ENCODE assay signal across 26 mouse cellular contexts in genomic region chr15:90987714-90988250, GRCm38 (mm10).
DNase-seq lines count a peak whose midpoint lies in the region; ATAC-seq and TF ChIP-seq lines count a peak whose summit lies in the region.
"Had no signal": no experiment of that assay in that cellular context is flagged by ENCODE, and none has a peak within 500 bp of the region (broad histone marks: within the 10 kb centered on the region; RNA-seq: fewer than 3 reads in every experiment).

No protein-coding gene starts in this region.

- H3K9ac ChIP-seq in forebrain, postnatal 0 days, result no peak overlapping the region
- no peak overlapping the region for H3K9ac ChIP-seq in forebrain, embryonic 11.5 days (ENCODE audit: low read length)
- H3K9ac ChIP-seq: embryonic facial prominence, embryonic 12.5 days; embryonic facial prominence, embryonic 15.5 days; forebrain, embryonic 13.5 days; heart, embryonic 12.5 days; heart, embryonic 15.5 days; hindbrain, embryonic 13.5 days; intestine, embryonic 15.5 days had no signal

- H3K4me3 ChIP-seq in forebrain, postnatal 0 days (ENCODE audit: low read depth, low read length), result no peak overlapping the region
- H3K4me3 ChIP-seq in forebrain, embryonic 11.5 days (ENCODE audit: low read depth, low read length), result no peak overlapping the region
- no peak overlapping the region for H3K4me3 ChIP-seq in layer of hippocampus, adult 2 months
- H3K4me3 ChIP-seq: embryonic facial prominence, embryonic 12.5 days; embryonic facial prominence, embryonic 15.5 days; forebrain, embryonic 13.5 days; heart, embryonic 12.5 days; heart, embryonic 15.5 days; hindbrain, embryonic 10.5 days; hindbrain, embryonic 13.5 days; intestine, embryonic 15.5 days had no signal

- DNase-seq in forebrain, postnatal 0 days, result no peak
- no peak for DNase-seq in forebrain, embryonic 11.5 days (ENCODE audit: low spot score)
- peak; percentile 10 to 23 for DNase-seq in layer of hippocampus, adult 2 months (ENCODE audit: low spot score in 2 of 2)
- DNase-seq in layer of hippocampus, adult 11-12 months (ENCODE audit: low spot score), result no peak
- DNase-seq in brain, adult 2 months (ENCODE audit: low read depth, low spot score), result peak; percentile 74
- no peak for DNase-seq in lung, postnatal 10 days
- DNase-seq: adrenal gland, adult 8-10 months; adrenal gland, postnatal 25 days; cerebellum, adult 18-20 months; cerebellum, adult 9-10 months; cerebellum, postnatal 14 days; gastrocnemius, postnatal 10 days; gastrocnemius, postnatal 36 days; heart, postnatal 10 days; heart, postnatal 36 days had no signal

- H3K36me3 ChIP-seq in forebrain, postnatal 0 days (ENCODE audit: insufficient read depth), result peaks cover 33% of the 10 kb centered on the region
- no peaks in the 10 kb centered on the region; the same call in 1 of the 2 replicates for H3K36me3 ChIP-seq in forebrain, embryonic 11.5 days (ENCODE audit: control insufficient read depth, insufficient read depth, low read length)
- H3K36me3 ChIP-seq: embryonic facial prominence, embryonic 12.5 days; embryonic facial prominence, embryonic 15.5 days; heart, embryonic 15.5 days; intestine, embryonic 15.5 days had no signal

- H3K4me2 ChIP-seq in forebrain, postnatal 0 days (ENCODE audit: low read depth), result no peak overlapping the region
- no peak overlapping the region for H3K4me2 ChIP-seq in forebrain, embryonic 11.5 days (ENCODE audit: low read depth, low read length, severe bottlenecking)
- H3K4me2 ChIP-seq: embryonic facial prominence, embryonic 12.5 days; embryonic facial prominence, embryonic 15.5 days; forebrain, embryonic 13.5 days; heart, embryonic 12.5 days; heart, embryonic 15.5 days; hindbrain, embryonic 13.5 days; intestine, embryonic 15.5 days had no signal

- H3K9me3 ChIP-seq in forebrain, postnatal 0 days (ENCODE audit: low read length), result no peaks in the 10 kb centered on the region
- no peaks in the 10 kb centered on the region for H3K9me3 ChIP-seq in forebrain, embryonic 11.5 days (ENCODE audit: control insufficient read depth, low read length)
- H3K9me3 ChIP-seq: embryonic facial prominence, embryonic 12.5 days; embryonic facial prominence, embryonic 15.5 days; forebrain, embryonic 13.5 days; heart, embryonic 12.5 days; heart, embryonic 15.5 days; hindbrain, embryonic 10.5 days; hindbrain, embryonic 13.5 days; intestine, embryonic 15.5 days had no signal

- H3K4me1 ChIP-seq in forebrain, postnatal 0 days (ENCODE audit: insufficient read depth), result no peaks in the 10 kb centered on the region
- no peaks in the 10 kb centered on the region for H3K4me1 ChIP-seq in forebrain, embryonic 11.5 days (replicated peaks; ENCODE audit: control insufficient read depth, insufficient read depth, low read length)
- H3K4me1 ChIP-seq: embryonic facial prominence, embryonic 15.5 days; forebrain, embryonic 13.5 days; hindbrain, embryonic 10.5 days; hindbrain, embryonic 13.5 days; intestine, embryonic 15.5 days had no signal

- 78% methylated on average over 12 of the region's 12 CpGs for WGBS in forebrain, postnatal 0 days
- WGBS in forebrain, embryonic 11.5 days, result 96% methylated on average over 12 of the region's 12 CpGs

- 0 out of 2 replicates have a peak overlapping the region, but pooled peaks have one; percentile 9 for H3K27ac ChIP-seq in forebrain, postnatal 0 days (ENCODE audit: low read depth, low read length)
- no peak overlapping the region for H3K27ac ChIP-seq in forebrain, embryonic 11.5 days (ENCODE audit: low read depth, low read length)
- H3K27ac ChIP-seq in layer of hippocampus, adult 2 months, result no peak overlapping the region
- H3K27ac ChIP-seq: embryonic facial prominence, embryonic 12.5 days; embryonic facial prominence, embryonic 15.5 days; forebrain, embryonic 13.5 days; heart, embryonic 15.5 days; hindbrain, embryonic 10.5 days; hindbrain, embryonic 13.5 days; intestine, embryonic 15.5 days had no signal

- H3K27me3 ChIP-seq in forebrain, postnatal 0 days (ENCODE audit: insufficient read depth, low read length), result no peaks in the 10 kb centered on the region
- no peaks in the 10 kb centered on the region for H3K27me3 ChIP-seq in forebrain, embryonic 11.5 days (ENCODE audit: control insufficient read depth, insufficient read depth, low read length)
- H3K27me3 ChIP-seq: embryonic facial prominence, embryonic 12.5 days; embryonic facial prominence, embryonic 15.5 days; forebrain, embryonic 13.5 days; heart, embryonic 12.5 days; heart, embryonic 15.5 days; hindbrain, embryonic 13.5 days; intestine, embryonic 15.5 days had no signal

- TF ChIP-seq CTCF in forebrain, postnatal 0 days (IDR thresholded peaks at IDR 0.05; ENCODE audit: low read depth), result no peak
- TF ChIP-seq CTCF in layer of hippocampus, adult 2 months (conservative IDR thresholded peaks at IDR 0.05), result no peak

- no peak for ATAC-seq in forebrain, postnatal 0 days
- no peak for ATAC-seq in forebrain, embryonic 11.5 days (replicated peaks; ENCODE audit: low FRiP score)
- ATAC-seq: activated CD4-positive, CD25-positive, alpha-beta regulatory T cell, adult 4 months; forebrain, embryonic 13.5 days; forebrain, embryonic 16.5 days; hindbrain, embryonic 16.5 days; intestine, embryonic 15.5 days had no signal

Comparison
In these comparisons a context has a peak if more than half of its experiments do, and no peak if none do; other contexts are left out.
1. DNase-seq: peak in layer of hippocampus, adult 2 months (2 of 2) and brain, adult 2 months (single experiment); none in forebrain, postnatal 0 days (single experiment), forebrain, embryonic 11.5 days (single experiment), layer of hippocampus, adult 11-12 months (single experiment) and lung, postnatal 10 days (single experiment).